Mouse (Mus musculus) c-Kit-positive CD71-negative TER-119-negative erythroid progenitor cells, embryonic 14.5 days (primary cell): ENCODE results near the gene Slc6a9.
A peak's percentile ranks its signal among the peaks of the same experiment; 100 is the strongest.

Experiments
- DNase-seq: peaks from one replicate; pipeline ENCODE4 v3.0.0-alpha.2; 2013; ENCODE audit warnings: low read depth

The Slc6a9 gene

GRCm38 (mm10) chr4:117878301-117878700, 44.0 kb downstream of the Slc6a9 start:
- no peak for DNase-seq

GRCm38 (mm10) chr4:117878703-117879102, 44.4 kb downstream of the Slc6a9 start:
- DNase-seq, result no peak

GRCm38 (mm10) chr4:117882701-117883691, 48.7 kb downstream of the Slc6a9 start, which contains the start of gene B4galt2:
Gene B4galt2 (minus strand): TSS chr4:117883487.
- DNase-seq, result no peak

DNA sequence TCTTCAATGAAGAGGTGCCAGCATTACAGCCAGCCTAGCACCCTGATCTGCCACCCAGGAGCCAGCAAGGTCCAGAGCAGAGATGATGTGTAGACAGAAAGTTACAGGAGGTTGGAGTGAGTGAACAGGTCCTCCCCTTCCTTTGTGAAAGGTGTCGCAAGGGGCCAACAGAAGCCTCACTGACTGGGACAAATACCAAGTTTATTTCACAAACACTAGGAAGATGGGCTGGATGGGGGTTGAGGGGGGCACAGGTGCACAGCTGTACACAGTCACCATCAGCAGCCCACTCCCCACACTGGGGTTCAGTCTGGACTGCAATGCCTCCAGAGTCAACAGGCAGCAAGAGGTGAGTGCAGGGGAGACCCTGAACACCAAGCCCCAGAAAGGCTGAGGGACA, 49.8 kb downstream of the Slc6a9 start:
- no peak for DNase-seq

- no peak for DNase-seq
Measured at GRCm38 (mm10) chr4:117885093-117885492, 50.8 kb downstream of the Slc6a9 start.

GRCm38 (mm10) chr4:117885994-117886393, 51.7 kb downstream of the Slc6a9 start:
- DNase-seq, result no peak

GRCm38 (mm10) chr4:117886644-117887043, 52.3 kb downstream of the Slc6a9 start:
- no peak for DNase-seq

DNA sequence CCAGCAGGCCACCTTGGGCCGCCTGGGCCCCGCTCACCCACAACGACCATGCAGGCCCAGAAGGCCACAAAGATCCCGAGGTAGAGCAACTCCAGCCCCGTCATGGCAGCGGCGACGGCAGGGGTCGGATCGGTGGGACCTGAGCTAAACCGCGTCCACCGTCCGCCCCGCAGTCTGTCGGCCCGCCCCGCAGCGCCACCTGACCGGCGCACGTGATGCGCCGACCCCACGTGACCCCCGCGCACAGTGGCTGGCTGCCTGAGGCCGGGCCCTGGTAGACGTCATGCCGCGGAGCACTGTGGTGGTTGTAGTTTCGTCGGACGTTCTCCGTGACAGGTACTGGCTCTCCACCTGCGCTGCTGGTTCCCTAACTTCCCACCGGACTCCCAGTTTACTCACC, 52.8 kb downstream of the Slc6a9 start, which contains the start of gene Atp6v0b:
Atp6v0b (minus strand) TSS at position 201 of the 400 bp plus-strand sequence.
- DNase-seq, result peak; percentile 76

DNA sequence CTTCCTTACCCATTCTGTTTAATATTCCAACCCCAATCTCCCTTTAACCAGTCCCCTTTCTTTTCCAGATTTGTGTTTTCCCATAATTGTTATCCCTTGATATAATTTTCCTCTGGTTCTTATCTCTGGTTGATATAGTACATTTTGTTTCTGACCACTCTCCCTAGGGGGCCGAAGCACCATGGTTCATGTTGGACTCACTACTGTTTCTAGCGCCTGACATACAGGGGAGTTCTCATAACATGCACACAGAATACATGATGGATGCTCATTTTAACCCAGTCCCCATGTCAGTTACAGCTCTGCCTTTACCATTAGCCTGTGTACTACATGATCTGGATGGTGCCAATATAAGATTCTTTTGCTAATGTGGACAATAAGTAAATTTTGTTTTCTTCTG, 53.6 kb downstream of the Slc6a9 start:
- no peak for DNase-seq

- DNase-seq, result no peak
Measured at GRCm38 (mm10) chr4:117889471-117889870, 55.2 kb downstream of the Slc6a9 start.

- no peak for DNase-seq
Measured at GRCm38 (mm10) chr4:117890031-117890430, 55.7 kb downstream of the Slc6a9 start.

DNA sequence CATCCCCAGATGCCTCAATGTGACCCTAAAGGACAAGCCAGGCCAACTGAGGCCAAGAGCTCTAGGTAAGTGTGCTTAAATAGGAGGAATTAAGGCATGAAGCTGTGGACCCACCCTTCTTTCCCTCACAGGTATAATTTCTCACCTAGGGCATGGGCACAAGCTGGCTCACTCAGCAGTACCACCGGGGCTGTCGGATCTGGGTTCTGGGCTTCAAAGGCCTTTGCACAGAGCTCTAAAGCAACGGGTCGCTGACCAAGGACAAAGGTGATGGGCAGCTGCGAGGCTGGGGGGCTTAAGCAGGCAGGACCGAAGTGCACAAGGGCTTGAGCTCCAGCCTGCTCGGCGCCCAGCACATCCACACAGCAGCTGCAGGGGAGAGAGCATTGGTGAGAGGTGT, 56.4 kb downstream of the Slc6a9 start:
- DNase-seq, result no peak

DNA sequence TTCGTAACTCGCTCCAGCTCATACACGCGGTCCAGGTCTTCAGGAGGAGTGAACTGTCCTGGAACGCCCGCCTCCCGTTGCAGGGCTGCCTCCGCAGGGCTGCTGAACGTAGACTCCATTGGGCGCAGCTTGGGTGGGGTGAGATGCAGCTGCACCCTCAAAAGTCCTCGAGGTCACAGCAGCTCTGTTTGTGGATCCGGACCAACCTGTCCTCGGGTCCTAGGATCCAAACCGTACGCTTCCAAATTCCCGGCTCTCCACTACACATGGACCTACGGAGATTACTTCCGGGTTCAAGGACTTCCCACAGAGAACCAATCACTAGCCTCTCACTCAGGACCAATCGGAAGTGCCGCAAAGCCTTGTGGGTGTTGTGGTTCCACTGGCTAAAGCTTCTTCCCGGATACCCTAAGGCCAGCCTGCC, 57.4 kb downstream of the Slc6a9 start, which contains the start of gene Dph2:
Dph2 (minus strand) TSS at position 295 of the 424 bp plus-strand sequence.
- DNase-seq, result peak; percentile 78

DNA sequence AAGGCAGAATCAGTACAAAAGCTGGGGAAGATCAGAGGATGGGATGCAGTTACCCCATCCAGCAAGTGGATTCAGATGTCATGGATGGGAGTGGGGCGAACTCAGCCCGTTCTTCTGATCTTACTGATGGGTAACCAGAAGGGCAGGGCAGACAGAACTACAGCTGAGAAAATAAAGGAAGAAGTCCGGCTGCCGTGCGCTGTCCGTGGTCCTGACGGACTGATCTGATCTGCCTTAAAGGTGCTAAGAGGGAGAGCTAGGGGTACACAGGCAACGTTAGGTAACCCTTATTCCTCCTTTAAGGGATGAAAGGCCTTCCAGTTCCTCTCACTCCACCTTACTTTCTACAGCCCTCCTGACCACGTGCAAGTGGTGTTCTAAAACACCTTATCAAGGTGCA, 59.1 kb downstream of the Slc6a9 start:
- DNase-seq, result peak; percentile 61

DNA sequence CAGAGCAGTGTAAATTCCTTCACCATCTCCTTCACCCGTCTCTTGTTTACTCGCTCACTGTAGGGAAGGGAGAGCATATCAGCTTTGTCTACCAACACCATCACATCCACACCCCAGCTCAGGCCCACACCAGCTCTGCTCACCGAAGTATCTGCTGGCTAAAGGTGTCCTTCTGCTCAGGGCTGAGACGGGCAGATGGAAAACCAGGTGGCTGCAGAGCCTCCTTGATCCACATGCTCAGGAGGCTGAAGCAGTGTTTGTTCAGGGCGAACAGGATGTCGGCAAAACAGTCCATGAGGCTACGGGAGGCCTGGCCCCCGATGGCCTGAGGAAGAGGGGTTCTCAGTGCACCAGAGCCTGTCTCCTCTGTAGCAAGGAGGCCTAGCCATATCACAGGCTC, 60.3 kb downstream of the Slc6a9 start:
- no peak for DNase-seq

- no peak for DNase-seq
Measured at GRCm38 (mm10) chr4:117895339-117895738, 61.0 kb downstream of the Slc6a9 start.

DNA sequence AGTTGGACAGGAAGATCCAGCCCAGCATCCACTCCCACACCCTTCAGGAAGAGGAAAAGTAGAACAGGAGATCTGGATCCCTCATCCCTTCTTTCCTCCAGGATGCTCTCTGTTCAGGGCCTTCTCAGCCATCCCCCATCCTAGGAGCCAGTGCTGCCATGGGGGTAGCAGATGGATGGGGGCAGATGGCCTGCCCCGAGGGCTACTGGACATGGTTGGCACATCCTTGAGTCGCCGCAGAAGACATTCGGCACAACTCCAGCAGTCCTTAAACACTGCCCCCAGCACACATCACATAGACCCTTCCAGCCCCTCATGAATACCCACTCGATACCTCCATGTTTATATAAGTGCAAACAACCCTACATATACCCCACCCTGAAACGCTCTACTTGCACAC, 61.7 kb downstream of the Slc6a9 start:
- DNase-seq, result no peak

GRCm38 (mm10) chr4:117898111-117898510, 63.8 kb downstream of the Slc6a9 start:
- no peak for DNase-seq

DNA sequence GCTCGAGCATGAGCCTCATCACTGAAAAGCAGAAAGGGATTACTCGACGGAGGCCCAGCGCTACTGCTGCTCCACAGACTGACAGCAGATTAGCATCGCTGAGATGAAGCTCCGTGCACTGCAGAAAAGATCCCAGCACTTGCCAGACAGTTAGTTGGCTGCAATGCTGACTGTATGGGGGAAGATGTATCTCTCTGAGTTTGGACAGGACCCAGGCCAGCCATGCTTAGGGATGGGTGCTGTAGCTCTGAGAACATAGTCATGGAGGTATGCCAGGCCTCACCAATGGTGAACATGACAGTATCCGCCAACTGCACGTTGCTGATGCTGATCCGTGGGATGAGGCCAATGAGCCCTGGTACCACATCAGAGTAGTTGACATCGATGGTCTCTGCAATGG, 69.8 kb downstream of the Slc6a9 start:
- DNase-seq, result no peak

DNA sequence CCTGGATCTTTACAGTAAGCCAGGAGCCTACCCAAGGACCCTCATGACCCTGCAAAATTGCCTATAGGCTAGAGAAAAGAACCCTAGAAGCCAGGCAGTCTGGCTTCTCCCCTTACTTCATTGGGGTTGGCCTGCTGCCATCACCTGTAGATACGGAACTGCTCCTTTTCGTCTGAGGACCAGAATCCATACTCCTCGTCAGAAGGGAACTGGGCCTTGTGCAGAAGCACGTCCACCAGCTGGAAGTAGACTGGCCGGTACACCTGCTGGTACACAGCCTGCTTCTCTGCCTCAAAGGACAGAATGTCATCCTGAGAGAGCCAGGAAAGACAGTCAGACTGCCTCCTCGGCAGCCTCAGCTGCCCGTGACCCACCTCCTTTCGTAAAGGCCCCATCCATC, 70.5 kb downstream of the Slc6a9 start:
- DNase-seq, result no peak

DNA sequence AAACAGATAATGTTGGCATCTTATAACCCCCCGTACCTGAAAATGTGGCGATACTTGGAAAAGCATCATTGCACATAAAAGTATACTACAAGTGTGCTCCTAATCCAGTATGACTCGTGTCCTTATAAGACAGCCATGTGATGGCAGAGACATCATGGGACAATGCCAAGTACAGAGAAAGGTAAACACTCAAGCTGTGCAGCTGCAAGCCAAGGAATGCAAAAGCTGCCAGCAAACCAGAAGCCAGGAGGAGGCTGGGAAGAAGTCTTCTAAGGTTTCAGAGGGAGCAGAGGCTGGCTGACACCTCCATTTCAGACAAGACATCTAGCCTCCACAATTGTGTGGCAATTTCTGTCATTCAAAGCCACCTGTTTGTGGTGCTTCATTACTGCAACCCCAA, 71.9 kb downstream of the Slc6a9 start:
- no peak for DNase-seq

- DNase-seq, result no peak
Measured at GRCm38 (mm10) chr4:117908834-117909453, 74.6 kb downstream of the Slc6a9 start.

GRCm38 (mm10) chr4:117912131-117912561, 77.8 kb downstream of the Slc6a9 start:
- no peak for DNase-seq
